Mouse (Mus musculus): ENCODE results near the gene Arhgap17.

Arhgap17 gene

DNA sequence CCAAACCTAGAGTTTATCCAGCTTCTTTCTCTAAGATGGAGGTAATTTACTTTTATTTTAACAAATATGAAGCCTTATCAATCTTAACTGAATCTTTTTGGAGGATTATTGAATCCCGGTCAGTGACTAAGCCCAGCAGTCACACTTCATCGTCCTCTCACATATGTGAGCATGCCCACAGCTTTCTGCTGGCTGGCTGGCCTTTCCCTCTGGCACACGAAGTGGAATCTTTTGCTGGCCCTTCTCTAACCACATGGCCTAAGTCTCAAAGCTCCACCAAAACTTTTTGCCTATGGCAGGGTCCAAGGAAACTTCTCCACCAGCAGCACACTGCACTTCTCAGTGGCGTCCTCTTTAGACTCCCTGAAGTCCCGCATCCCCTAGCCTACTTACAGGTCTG is 27.8 kb downstream of the Arhgap17 start:
- DNase-seq (ENCODE audit: low spot score) = no peak

DNA sequence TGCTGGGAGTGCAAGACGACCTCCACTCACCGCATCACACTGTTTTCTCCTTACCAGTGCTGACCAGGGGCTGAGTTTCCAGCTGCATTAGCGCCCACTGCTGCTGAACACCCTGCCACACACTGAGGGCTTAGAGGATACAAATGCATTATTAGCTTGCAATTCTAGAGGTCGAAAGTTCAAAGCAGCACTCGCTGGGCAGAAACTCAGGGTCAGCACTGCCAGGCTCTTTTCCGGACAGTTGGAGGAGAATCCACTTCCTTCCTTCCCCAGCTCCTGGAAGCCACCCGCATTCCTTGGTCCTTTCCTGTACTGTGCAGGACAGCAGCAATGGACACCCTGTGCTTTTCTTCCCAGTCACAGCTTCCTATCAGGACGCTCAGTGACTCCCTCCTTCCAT is 31.4 kb downstream of the Arhgap17 start:
- no peak for DNase-seq (ENCODE audit: low spot score)

DNA sequence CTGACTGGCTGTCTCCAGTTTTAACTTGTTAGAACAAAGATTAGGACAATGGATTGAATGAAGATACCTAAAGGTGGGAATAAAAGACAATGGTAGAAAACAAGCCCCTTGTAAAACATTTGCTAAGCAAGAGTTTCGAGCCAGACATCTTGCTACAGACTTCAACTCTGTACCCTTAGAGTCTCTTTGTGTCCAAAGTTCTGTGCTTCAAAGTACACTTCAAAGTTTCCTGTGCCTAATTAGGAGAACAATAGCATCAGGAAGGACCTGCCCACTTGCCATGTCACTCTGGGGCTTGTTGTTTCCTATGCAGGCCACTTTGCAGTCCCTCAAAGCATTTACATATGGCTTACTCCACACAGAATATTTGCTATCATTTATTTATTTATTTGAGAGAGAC is 33.4 kb downstream of the Arhgap17 start:
- no peak for DNase-seq (ENCODE audit: low spot score)

DNA sequence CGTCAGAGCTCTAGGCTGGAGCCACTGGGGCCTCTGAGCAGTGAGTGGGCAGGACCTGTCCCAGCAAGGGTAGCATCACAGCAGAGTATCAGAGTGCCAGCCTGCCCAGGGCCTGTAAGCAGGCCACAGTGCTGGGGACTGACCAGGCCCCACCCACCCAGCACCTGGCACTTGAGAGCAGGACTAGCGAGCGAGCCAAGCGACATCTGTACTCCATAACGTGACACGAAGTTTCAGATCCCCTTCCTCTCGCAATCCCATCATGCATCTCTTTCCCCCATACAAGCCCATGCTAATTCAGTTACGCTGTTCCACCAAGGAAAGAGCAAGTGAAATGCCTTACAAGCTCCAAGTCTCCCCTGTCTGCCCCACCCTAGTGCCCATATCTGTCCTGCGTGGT is 39.2 kb downstream of the Arhgap17 start:
- no peak for DNase-seq (ENCODE audit: low spot score)

DNA sequence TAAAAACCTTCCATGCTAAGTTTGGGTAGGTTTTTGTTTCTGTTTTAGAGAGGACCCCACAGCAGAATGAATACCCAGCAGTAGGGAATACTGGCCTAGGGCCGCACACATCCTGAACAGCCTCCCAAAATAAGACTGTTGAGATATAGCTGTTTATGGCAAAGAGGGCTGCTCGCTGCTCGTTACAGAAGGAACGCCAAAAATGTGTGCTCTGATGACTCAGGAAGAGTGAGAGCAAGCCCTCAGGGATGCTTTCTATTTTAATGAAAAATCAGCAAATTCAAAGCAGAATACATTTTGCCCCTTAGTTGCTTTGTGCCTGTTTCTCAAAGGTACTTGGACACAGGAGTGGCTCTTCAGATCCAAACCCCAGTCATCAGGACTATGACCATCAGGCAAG is 41.8 kb downstream of the Arhgap17 start:
- no peak for DNase-seq (ENCODE audit: low spot score)

DNA sequence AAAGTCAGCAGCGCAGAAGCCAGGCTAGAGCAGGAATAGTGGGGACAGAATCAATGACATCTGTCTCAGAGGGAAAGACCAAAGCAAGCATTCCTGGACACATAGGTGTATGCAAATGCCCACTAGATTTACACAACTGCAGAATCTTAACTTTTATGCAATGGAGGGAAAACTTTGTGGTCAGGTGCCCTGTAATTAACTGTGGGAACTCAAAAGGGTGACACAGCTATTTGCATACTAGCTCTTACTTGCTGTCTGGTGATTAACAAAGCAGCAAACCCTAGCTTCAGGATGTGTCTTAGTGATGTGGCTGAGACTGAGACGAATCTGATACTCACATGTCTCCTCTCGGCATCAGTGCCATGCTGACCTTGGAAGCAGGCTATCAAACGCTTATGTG is 42.8 kb downstream of the Arhgap17 start:
- DNase-seq (ENCODE audit: low spot score) = no peak

DNA sequence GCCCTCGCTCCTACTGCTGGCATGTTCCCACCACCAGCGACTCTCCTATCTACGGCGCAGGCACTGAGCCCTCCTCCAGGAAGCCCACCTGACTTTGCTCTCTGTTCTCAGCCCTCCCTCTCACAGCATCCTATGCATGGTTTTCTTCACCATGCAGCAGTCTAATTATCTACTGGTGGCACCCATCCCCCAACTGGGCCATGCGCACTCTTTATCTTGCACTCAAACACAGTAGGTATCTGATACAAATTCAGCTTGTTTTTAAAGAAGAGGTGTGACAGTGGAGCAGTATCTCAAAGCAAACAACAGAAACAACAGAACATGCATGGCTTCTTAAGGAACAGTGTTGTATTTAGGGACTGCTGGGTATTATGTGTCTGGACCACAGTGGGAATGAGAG is 43.7 kb downstream of the Arhgap17 start:
- no peak for DNase-seq (ENCODE audit: low spot score)

DNA sequence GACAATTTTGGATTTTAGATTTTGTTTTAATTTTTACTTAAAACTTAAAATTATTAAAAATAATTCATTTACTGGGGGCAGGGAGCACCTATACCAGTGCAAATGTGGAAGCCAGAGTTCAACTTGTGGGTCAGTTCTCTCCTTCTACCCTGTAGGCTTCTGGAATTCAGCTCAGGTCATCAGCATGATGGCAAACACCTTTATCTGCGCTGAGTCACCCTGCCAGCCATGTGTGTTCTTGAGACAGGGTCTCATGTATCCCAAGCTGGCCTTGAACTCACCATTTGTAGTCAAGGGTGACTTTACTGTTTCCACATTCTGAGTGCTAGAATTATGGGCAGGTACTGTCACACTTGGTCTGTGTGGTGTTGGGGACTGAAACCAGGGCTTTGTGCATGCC is 45.6 kb downstream of the Arhgap17 start:
- no peak for DNase-seq (ENCODE audit: low spot score)

DNA sequence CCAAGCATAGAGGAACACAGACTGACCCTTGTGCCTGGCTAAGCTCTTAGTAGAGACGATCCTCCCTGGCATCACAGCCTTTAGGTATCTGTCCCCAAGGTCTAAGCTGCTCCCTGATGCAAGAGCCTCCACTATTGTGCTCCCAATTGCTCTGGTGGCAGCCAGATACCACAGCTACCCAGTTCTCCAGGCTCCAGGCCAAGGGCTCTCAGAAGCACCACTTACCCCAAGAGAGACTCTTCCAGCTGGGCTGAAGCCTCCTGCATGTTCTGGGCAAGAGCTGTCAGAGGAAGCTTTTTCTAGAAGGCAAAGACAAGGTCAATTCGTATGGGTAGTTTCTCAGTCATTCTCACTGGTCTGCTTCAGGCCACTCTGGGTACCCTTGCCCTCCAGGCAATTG is 46.3 kb downstream of the Arhgap17 start:
- no peak for DNase-seq (ENCODE audit: low spot score)

DNA sequence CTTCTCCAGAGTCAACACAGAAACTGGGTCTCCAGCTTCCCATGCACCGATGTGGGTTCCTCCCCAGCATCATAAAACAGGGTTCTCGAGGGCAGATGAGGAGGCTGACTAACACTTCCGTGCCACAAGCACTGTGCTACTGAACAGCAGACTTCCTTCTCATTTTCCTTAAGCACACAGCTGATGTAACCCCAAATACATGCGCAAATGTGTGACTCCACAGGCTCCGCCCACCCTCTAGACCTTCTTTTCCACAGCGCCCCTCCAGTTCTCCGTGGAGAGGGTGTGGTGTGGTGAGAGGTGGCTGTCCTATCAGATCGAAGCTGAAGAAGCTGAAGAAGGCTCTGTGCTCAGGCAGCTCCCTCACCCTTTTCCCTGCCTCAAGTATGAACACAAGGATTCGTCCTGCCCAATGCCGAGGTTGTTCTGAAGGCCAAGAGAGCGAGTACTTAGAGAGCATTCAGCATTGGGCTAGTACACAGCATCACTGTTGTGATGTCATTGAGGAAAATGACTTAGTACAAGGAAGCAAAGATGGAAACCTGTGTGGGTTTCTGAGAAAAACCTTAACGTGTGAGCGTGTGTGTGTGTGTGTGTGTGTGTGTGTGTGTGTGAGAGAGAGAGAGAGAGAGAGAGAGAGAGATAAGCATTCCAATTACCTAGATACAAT is 47.1 kb downstream of the Arhgap17 start:
- DNase-seq (ENCODE audit: low spot score) = no peak

DNA sequence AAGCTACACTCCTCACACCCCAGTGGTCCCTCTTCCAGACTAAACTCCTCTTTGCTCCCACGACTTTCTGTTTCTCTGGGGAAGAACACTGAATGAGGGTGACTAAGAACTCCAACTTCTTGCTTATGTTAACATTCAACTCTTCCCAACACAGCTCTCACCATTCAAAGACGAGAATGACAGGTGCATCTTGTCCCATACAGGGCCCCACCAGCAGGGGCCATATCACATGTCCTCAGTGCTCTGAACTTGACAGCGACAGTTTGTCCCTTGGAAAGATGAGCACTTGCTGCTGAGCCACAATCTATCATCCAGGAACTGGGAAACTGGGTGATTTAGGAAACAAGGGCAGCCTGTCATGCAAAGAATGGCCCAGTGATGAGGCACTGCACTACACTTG is 57.0 kb downstream of the Arhgap17 start:
- no peak for DNase-seq (ENCODE audit: low spot score)

DNA sequence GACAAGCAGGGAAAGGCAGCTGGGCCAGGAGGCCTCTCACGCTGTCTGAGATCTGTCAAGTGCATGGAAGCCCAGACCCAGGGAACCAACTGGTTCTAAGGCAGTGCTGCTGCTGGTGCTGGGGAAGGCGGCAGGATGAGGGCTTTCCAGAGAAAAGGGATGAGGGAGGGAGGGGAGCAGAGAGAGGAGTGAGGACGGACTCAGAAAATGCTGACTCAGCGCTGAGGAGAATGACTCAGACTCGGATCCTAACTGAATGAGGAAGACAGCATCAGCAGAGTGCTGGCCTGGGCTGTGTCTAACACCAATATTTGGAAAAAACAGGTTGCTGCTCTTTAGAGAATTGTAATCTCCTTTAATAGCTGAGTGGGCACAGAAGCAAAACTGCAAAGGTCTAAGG is 57.9 kb downstream of the Arhgap17 start:
- DNase-seq (ENCODE audit: low spot score) = no peak

DNA sequence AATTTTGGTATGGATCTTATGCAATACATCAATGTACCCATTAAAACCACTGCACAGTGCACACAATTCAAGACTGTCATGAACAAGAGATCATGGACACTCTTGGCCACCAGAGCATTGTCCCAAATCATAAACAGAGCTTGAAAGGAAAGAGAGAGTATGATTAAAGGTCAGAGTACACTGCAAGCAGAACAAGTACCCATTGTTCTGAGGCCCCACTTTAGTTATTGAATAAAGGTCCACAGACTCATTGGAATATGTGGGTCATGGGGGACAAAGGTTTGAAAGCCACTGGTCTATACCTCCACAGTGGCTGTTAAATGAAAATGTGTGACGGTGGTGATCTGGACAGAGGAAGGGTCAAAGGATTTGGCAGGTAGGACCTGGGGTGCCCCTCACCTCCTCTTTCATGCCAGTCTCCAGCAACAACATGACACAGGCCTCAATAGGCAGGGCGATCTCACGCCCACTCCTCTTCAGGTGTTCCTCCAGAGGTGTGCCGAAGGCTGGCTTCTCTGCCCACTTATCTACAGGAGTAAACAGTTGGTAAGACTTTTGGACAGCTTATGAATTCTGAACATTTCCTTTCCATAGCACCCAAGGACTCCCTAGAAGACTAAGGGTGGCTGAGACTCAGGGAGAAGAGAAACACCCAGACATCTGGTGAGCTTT is 61.7 kb downstream of the Arhgap17 start:
- no peak for DNase-seq (ENCODE audit: low spot score)

DNA sequence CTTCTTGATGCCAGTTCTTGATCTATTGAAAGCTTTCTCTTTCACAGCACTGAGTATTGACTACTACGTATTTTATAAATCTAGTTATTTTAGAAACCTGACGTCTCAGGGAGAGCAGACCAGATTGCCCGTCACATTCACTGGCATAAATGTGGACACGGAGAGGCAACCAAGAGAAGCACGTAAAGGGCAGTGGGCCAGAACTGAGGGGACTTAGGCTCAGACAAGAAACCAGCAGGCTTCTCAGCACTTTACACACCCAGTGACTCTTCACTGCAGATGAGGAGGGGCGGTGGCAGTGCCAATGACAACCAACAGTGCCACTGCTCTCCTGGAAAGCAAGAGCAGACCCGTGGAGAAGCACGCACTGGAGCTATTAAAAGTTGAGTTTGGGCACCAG is 62.5 kb downstream of the Arhgap17 start:
- DNase-seq (ENCODE audit: low spot score) = no peak

DNA sequence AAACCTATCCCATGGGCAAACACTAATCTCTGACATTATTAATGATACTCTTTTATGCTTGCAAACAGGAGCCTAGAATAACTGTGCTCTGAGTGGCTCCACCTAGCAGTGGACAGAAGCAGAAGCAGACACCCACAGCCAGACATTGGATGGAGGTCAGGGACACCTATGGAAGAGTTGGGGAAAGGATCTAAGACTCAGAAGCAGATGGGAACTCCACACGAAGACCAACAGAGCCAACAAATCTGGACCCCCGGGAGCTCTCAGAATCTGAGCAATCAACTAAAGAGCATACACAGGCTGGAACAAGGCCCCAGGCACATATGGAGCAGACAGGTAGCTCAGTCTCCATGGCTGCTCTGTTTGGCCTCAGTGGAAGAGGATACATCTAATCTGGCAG is 64.3 kb downstream of the Arhgap17 start:
- no peak for DNase-seq (ENCODE audit: low spot score)

DNA sequence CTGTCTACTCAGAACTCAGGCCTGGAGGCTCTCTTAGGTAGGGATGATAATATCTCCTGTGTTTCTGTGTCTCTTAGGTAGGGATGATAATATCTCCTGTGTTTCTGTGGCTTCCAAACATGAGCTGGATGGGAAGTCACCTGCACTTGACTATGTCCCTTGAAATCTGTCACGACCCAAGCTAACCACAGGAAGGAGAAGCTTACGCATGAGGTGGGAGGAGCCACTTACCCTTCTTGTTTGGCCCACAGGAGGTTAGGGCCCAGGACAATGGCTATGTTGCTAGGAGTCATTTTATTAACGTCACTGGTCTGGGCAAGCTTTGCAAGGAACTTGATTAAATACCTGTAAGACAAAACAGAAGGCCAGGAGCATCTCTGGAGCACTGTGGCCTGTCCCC is 69.5 kb downstream of the Arhgap17 start:
- DNase-seq (ENCODE audit: low spot score) = no peak

DNA sequence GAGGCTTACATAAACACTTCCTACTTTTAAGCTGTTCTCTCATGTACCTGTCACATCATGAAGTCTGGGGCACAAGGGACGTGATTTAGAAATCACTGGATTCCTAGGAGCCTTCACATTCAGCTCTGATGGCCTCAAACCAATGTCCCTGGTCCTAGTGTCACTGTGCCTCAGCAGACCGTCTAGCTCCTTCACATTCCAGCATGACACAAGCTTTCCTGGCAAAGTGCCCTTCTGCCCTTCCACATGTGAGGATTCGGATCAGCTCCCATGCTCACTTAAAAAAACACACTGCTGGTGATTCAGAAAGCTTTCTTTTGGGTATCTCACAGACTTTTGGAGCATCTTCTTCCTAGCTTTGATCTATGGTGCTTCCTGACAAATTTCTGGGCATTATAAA is 71.5 kb downstream of the Arhgap17 start:
- DNase-seq (ENCODE audit: low spot score) = no peak

DNA sequence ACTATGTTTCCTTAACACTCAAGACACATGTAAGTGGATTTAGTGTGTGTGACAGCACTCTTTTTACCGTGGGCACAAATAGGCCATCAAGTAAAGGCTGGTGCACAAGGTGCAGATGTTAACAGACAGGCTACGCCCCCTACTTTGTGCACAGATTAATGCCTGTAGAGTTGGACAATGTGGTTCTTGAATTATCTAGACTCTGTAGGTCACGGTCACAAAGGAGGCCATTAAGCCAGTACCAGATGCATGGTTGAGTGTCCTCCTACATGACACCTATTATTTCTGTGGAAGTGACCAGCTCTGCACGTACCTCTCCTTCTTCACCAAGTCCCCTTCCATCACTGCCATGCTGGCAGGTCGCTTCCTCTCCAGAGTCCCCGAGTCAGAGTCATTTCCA is 73.6 kb downstream of the Arhgap17 start:
- DNase-seq (ENCODE audit: low spot score) = no peak

DNA sequence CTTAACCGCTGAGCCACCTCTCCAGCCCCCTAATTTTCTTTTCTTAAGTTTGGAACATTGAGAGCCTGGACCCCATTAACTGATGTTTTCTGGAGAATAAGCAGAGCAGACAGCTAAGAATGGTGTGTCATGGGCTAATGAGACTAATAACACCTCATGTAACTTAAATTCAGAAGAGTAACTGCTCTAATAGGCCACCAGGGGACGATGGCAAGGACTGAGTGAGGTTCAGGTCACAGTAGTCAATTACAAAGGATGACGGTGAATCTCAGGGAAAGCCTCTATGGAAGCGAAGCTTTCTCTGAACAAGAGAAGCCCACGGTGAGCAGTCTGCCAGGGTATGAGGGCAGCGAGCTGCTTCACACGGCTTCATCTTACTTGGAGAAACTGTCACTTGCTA is 74.3 kb downstream of the Arhgap17 start:
- DNase-seq (ENCODE audit: low spot score) = no peak

DNA sequence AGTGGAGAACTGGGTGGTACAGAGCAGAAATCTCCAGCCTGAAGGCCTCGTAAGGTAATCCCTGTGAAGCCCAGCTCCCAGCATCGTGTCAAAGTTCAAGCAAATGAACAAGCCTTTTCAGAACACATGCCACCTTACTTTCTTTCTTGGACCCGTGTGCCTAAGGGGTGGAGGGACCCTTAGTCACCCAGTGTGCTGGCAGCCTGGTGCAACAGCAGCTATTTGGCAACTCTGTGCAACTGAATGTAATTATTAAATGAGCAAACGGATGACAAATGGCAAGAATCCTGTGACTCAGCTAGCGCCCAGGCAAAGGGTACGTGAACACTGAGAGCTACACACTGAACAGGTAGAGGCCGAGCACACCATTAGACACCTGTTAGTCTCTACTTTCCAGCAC is 75.8 kb downstream of the Arhgap17 start:
- no peak for DNase-seq (ENCODE audit: low spot score)

DNA sequence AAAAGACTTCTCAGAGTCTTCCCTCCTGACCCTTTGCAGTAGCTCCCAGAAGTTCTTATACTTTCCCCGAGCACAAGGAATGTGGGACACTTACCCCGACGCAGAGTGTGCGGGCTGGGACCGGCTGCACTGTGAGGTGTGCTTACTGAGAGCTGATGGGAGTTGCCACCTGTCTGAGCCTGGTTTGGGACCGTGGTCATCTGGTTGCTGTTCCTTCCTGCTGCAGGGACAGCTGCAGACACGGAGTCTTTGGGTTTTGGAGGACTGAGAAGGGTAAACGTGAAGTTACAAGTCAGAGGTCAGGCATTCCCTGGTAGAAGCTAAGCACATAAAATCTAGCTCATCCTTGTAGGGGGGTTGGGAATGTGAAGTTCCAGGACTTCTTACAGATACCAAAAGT is 77.8 kb downstream of the Arhgap17 start:
- no peak for DNase-seq (ENCODE audit: low spot score)

DNA sequence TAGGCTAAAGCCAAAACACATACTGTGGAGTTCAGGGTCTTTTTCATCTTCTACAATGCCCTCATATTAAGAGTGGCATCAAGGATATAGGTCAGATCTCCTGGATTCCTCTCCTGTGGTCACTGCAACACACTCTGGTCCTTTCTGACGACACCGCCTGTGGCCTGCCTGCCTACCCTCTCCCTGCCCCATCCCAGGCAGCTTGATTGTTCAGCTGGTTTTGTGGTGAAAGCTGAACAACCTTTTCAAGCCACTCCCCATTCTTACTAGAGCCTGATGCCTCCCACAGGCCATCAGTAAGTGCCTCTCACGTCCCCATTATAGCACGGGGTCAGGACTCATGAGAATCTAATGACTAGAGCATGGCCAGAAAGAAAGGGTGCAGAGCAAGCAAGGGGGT is 80.5 kb downstream of the Arhgap17 start:
- DNase-seq (ENCODE audit: low spot score) = no peak

DNA sequence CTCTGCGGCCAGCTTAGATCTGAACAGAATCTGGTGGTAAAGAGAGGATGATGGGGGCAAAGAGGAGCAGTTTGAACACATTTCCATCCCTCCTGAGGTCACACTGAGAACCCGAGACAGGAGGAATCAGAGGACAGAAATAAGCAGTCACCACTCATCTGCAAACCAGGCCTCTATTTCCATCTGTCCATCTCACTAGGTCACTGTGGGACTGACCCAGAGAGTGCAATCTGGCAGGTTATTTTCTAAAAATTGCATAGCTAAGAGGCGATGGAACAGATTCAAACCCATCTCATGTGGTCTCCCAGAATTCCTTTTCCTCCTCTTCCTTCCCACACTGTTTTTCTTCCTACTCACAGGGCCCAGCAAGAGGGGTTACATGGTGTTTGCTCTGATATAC is 81.8 kb downstream of the Arhgap17 start:
- no peak for DNase-seq (ENCODE audit: low spot score)

DNA sequence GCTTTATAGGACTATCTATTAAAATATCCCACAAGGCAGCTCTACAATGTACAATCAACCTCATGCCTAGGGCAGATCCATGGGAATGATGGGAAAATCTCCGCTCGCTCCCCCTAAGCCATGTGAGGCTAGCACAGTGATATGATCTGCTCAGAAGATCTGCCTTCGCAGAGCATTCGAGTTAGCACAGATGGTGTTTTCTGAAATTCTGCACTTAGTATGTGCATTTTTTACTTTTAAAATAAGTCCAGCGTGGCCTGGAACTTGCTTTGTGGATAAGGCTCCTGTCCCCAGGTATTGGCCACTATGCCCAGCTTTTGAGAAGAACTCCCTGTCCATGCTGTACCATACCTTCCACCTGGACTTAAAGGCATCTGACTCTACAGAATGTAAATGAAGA is 83.8 kb downstream of the Arhgap17 start:
- DNase-seq (ENCODE audit: low spot score) = no peak
